ENCODE assay signal across 8 mouse cellular contexts in genomic region chr12:110537751-110538150, GRCm38 (mm10).
DNase-seq lines count a peak whose midpoint lies in the region; TF ChIP-seq lines count a peak whose summit lies in the region.
"Had no signal": no experiment of that assay in that cellular context is flagged by ENCODE, and none has a peak within 500 bp of the region (broad histone marks: within the 10 kb centered on the region; RNA-seq: fewer than 3 reads in every experiment).

No protein-coding gene starts in this region.

- H3K27ac ChIP-seq in layer of hippocampus, adult 2 months, result peak overlapping the region; percentile 80

- H3K4me3 ChIP-seq in layer of hippocampus, adult 2 months, result no peak overlapping the region

- TF ChIP-seq CTCF in layer of hippocampus, adult 2 months (conservative IDR thresholded peaks at IDR 0.05), result no peak

- peak in 1 of 2 experiments; percentile 31 for DNase-seq in layer of hippocampus, adult 2 months (ENCODE audit: low spot score in 2 of 2)
- DNase-seq in layer of hippocampus, adult 9-11 months, result no peak
- peak; percentile 84 for DNase-seq in adrenal gland, postnatal 14 days
- peak; percentile 32 for DNase-seq in cerebellum, adult 9-11 months
- peak; percentile 38 for DNase-seq in kidney, postnatal 10 days
- DNase-seq in thymus, postnatal 25 days, result no peak
- DNase-seq in MN1 (ENCODE audit: low spot score), result no peak
- DNase-seq: spleen, adult 18-20 months had no signal

Comparison
In these comparisons a context has a peak if more than half of its experiments do, and no peak if none do; other contexts are left out.
1. DNase-seq: peak in adrenal gland, postnatal 14 days (single experiment), cerebellum, adult 9-11 months (single experiment) and kidney, postnatal 10 days (single experiment); none in layer of hippocampus, adult 9-11 months (single experiment), thymus, postnatal 25 days (single experiment) and MN1 (single experiment).